10 mouse cellular contexts compared by ENCODE assay signal in the genomic region with DNA sequence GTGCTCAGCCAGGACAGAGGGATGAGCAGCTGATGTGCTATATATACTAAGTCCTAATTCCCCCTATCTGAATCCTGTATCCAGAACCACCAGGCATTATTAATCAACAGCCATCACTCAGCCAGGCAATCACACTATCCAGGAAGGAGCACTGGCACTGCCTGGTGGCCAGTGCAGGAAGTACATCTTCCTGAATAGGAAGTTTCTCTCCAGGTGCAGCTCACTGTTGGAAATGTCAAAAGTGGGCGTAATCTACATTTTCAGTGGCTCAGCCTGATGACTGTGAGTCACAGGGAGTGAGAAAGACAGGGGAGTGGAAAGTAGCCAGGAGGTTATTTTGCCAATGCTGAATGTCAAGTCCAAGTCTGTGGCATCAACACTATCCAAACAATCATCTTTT. TPM values are rescaled to one million over a fixed set of nuclear protein-coding genes. Genes with fewer than 3 reads are reported as not detected.
A peak's percentile ranks its signal among the peaks of the same experiment; 100 is the strongest.
DNase-seq lines count a peak whose midpoint lies in the region; ATAC-seq and TF ChIP-seq lines count a peak whose summit lies in the region.
"Had no signal": no experiment of that assay in that cellular context is flagged by ENCODE, and none has a peak within 500 bp of the region (broad histone marks: within the 10 kb centered on the region; RNA-seq: fewer than 3 reads in every experiment).

No protein-coding gene starts in this region.

- H3K27me3 ChIP-seq in heart, adult 2 months (ENCODE audit: control insufficient read depth, insufficient read depth, low read length): no peaks in the 10 kb centered on the region
- H3K27me3 ChIP-seq in liver, embryonic 13.5 days: no peaks in the 10 kb centered on the region
- H3K27me3 ChIP-seq in splenic B cell, adult 2 months (ENCODE audit: control insufficient read depth, insufficient read depth, low read length, poor library complexity, severe bottlenecking): no peaks in the 10 kb centered on the region
- H3K27me3 ChIP-seq: embryonic facial prominence, embryonic 12.5 days; limb, embryonic 13.5 days had no signal

- no peaks in the 10 kb centered on the region for H3K36me3 ChIP-seq in heart, adult 2 months (ENCODE audit: control insufficient read depth, insufficient read depth, low read length)
- peaks cover 41% of the 10 kb centered on the region for H3K36me3 ChIP-seq in liver, embryonic 13.5 days
- peaks cover 1% of the 10 kb centered on the region; the same call in 1 of the 2 replicates for H3K36me3 ChIP-seq in splenic B cell, adult 2 months (ENCODE audit: control insufficient read depth, insufficient read depth, low read length, poor library complexity, severe bottlenecking)

- 96% methylated on average over 1 of the region's 1 CpGs for WGBS in heart, adult 2 months
- WGBS in liver, embryonic 13.5 days (ENCODE audit: insufficient replicate concordance): 62% methylated on average over 1 of the region's 1 CpGs

- DNase-seq in heart, adult 2 months: no peak
- DNase-seq in heart, adult 9 months (ENCODE audit: low spot score in 2 of 2): no peak
- DNase-seq in B cell, adult 2 months: peak; percentile 43 to 44
- DNase-seq in liver, embryonic 13.5 days: peak; percentile 35
- peak; percentile 59 for DNase-seq in splenic B cell, adult 2 months (ENCODE audit: low read depth, low spot score)
- no peak for DNase-seq in urinary bladder, postnatal 10 days (ENCODE audit: low spot score)

- TF ChIP-seq EP300 in heart, adult 2 months (IDR thresholded peaks at IDR 0.05; ENCODE audit: insufficient read depth, low read depth, low read length): no peak

- peak; percentile 74 for TF ChIP-seq CTCF in heart, adult 2 months (IDR thresholded peaks at IDR 0.05)

- H3K79me2 ChIP-seq in heart, adult 2 months (replicated peaks; ENCODE audit: control insufficient read depth, insufficient read depth, low read length): no peaks in the 10 kb centered on the region

- no peak overlapping the region for H3K9ac ChIP-seq in heart, adult 2 months (ENCODE audit: low read depth, low read length)
- H3K9ac ChIP-seq in liver, embryonic 13.5 days: no peak overlapping the region
- H3K9ac ChIP-seq: embryonic facial prominence, embryonic 12.5 days; limb, embryonic 13.5 days had no signal

- H3K9me3 ChIP-seq in liver, embryonic 13.5 days (replicated peaks): no peaks in the 10 kb centered on the region
- H3K9me3 ChIP-seq: embryonic facial prominence, embryonic 12.5 days; limb, embryonic 13.5 days had no signal

- TF ChIP-seq POLR2A in heart, adult 2 months (IDR thresholded peaks at IDR 0.05; ENCODE audit: insufficient read depth, low read depth, low read length): no peak

- H3K27ac ChIP-seq in heart, adult 2 months: no peak overlapping the region
- H3K27ac ChIP-seq in liver, embryonic 13.5 days: no peak overlapping the region
- H3K27ac ChIP-seq: embryonic facial prominence, embryonic 12.5 days; limb, embryonic 13.5 days had no signal

- no peak overlapping the region for H3K4me2 ChIP-seq in liver, embryonic 13.5 days
- H3K4me2 ChIP-seq: embryonic facial prominence, embryonic 12.5 days; limb, embryonic 13.5 days had no signal

- ATAC-seq in activated CD4-positive, CD25-positive, alpha-beta regulatory T cell, adult 4 months: peak; percentile 80
- ATAC-seq in erythroblast, adult 5-6 weeks (replicated peaks; ENCODE audit: low FRiP score, poor library complexity, severe bottlenecking): peak; percentile 81
- peak; percentile 24; the same call in 1 of the 2 replicates for ATAC-seq in liver, embryonic 13.5 days (ENCODE audit: low read depth)

- intact Hi-C loops in heart, adult 2 months (cut with DNase I): no loop called here

- no peaks in the 10 kb centered on the region for H3K4me1 ChIP-seq in heart, adult 2 months (ENCODE audit: control insufficient read depth, insufficient read depth, low read length)
- H3K4me1 ChIP-seq in liver, embryonic 13.5 days (replicated peaks): peaks cover 18% of the 10 kb centered on the region
- H3K4me1 ChIP-seq: embryonic facial prominence, embryonic 12.5 days; limb, embryonic 13.5 days had no signal

- H3K4me3 ChIP-seq in heart, adult 2 months: no peak overlapping the region
- H3K4me3 ChIP-seq in liver, embryonic 13.5 days (replicated peaks): no peak overlapping the region
- H3K4me3 ChIP-seq: embryonic facial prominence, embryonic 12.5 days; limb, embryonic 13.5 days had no signal

RNA-seq across cellular contexts. Expression of a gene that starts 5.7 kb away (rescaled TPM):
- not detected for total RNA-seq in heart, adult 2 months (2021)
- 0.16 and 0.67 TPM in 2 replicates for polyA plus RNA-seq in heart, adult 2 months (2012; rRNA removed)
- polyA plus RNA-seq in activated CD4-positive, CD25-positive, alpha-beta regulatory T cell, adult 4 months (2017; shearing (Covaris generic)): under 1 TPM in 1 of 2 experiments, not detected in 1; 0.26 TPM
- total RNA-seq in erythroblast, adult 5-6 weeks (2015; ENCODE audit: low replicate concordance): not detected in 2 replicates
- not detected in 2 replicates for total RNA-seq in erythroblast, adult 5-6 weeks (2017; ENCODE audit: low replicate concordance)
- not detected in 2 replicates for polyA plus RNA-seq in liver, embryonic 13.5 days (2015; fragmentation: Nextera tagmentation; extraction: Ambion mirVana)
- polyA plus RNA-seq: embryonic facial prominence, embryonic 12.5 days had no signal

RNA-seq across cellular contexts. Expression of a gene that starts 8.8 kb away (rescaled TPM):
- 10 to 100 TPM; 17.7 to 24.8 TPM for total RNA-seq in heart, adult 2 months (2021)
- polyA plus RNA-seq in heart, adult 2 months (2012; rRNA removed): 6.4 and 11.2 TPM in 2 replicates
- 1 to 10 TPM; 8.0 to 9.2 TPM for polyA plus RNA-seq in activated CD4-positive, CD25-positive, alpha-beta regulatory T cell, adult 4 months (2017; shearing (Covaris generic))
- total RNA-seq in erythroblast, adult 5-6 weeks (2015; ENCODE audit: low replicate concordance): 0.84 and 0.96 TPM in 2 replicates
- total RNA-seq in erythroblast, adult 5-6 weeks (2017; ENCODE audit: low replicate concordance): 1.3 and 1.4 TPM in 2 replicates
- polyA plus RNA-seq in liver, embryonic 13.5 days (2015; fragmentation: Nextera tagmentation; extraction: Ambion mirVana): 16.1 and 16.5 TPM in 2 replicates

RNA-seq across cellular contexts. Expression of a gene that starts 9.0 kb away (rescaled TPM):
- total RNA-seq in heart, adult 2 months (2021): 10 to 100 TPM; 10.5 to 10.8 TPM
- polyA plus RNA-seq in heart, adult 2 months (2012; rRNA removed): 14.5 and 17.8 TPM in 2 replicates
- polyA plus RNA-seq in activated CD4-positive, CD25-positive, alpha-beta regulatory T cell, adult 4 months (2017; shearing (Covaris generic)): 1 to 10 TPM; 1.1 to 1.6 TPM
- total RNA-seq in erythroblast, adult 5-6 weeks (2015; ENCODE audit: low replicate concordance): 1.5 and 4.2 TPM in 2 replicates
- total RNA-seq in erythroblast, adult 5-6 weeks (2017; ENCODE audit: low replicate concordance): 1.8 and 2.9 TPM in 2 replicates
- polyA plus RNA-seq in liver, embryonic 13.5 days (2015; fragmentation: Nextera tagmentation; extraction: Ambion mirVana): 9.3 and 9.4 TPM in 2 replicates

RNA-seq across cellular contexts. Expression of a gene that starts 28.6 kb away (rescaled TPM):
- total RNA-seq in heart, adult 2 months (2021): 10 to 100 TPM; 13.6 to 17.5 TPM
- 20.3 and 24.5 TPM in 2 replicates for polyA plus RNA-seq in heart, adult 2 months (2012; rRNA removed)
- polyA plus RNA-seq in activated CD4-positive, CD25-positive, alpha-beta regulatory T cell, adult 4 months (2017; shearing (Covaris generic)): 10 to 100 TPM; 63.6 to 67.8 TPM
- total RNA-seq in erythroblast, adult 5-6 weeks (2015; ENCODE audit: low replicate concordance): 21.7 and 32.1 TPM in 2 replicates
- 36.0 and 124 TPM in 2 replicates for total RNA-seq in erythroblast, adult 5-6 weeks (2017; ENCODE audit: low replicate concordance)
- 121 and 130 TPM in 2 replicates for polyA plus RNA-seq in liver, embryonic 13.5 days (2015; fragmentation: Nextera tagmentation; extraction: Ambion mirVana)

RNA-seq across cellular contexts. Expression of a gene that starts 31.5 kb away (rescaled TPM):
- total RNA-seq in heart, adult 2 months (2021): not detected
- 0.37 TPM in 1 of 2 replicates, not detected in the other for polyA plus RNA-seq in heart, adult 2 months (2012; rRNA removed)
- not detected for polyA plus RNA-seq in activated CD4-positive, CD25-positive, alpha-beta regulatory T cell, adult 4 months (2017; shearing (Covaris generic))
- not detected in 2 replicates for total RNA-seq in erythroblast, adult 5-6 weeks (2015; ENCODE audit: low replicate concordance)
- not detected in 2 replicates for total RNA-seq in erythroblast, adult 5-6 weeks (2017; ENCODE audit: low replicate concordance)
- not detected in 2 replicates for polyA plus RNA-seq in liver, embryonic 13.5 days (2015; fragmentation: Nextera tagmentation; extraction: Ambion mirVana)

Comparison
In these comparisons a context has a peak if more than half of its experiments do, and no peak if none do; other contexts are left out.
1. DNase-seq: peak in B cell, adult 2 months (2 of 2), liver, embryonic 13.5 days (single experiment) and splenic B cell, adult 2 months (single experiment); none in heart, adult 2 months (0 of 2), heart, adult 9 months (0 of 2) and urinary bladder, postnatal 10 days (single experiment).
2. ATAC-seq: peak in every context shown above with its lines; median percentile 81 in erythroblast, adult 5-6 weeks; 80 in activated CD4-positive, CD25-positive, alpha-beta regulatory T cell, adult 4 months; 24 in liver, embryonic 13.5 days.